Mouse (Mus musculus): ENCODE measurements around the gene Dusp8. TPM values are rescaled to one million over a fixed set of nuclear protein-coding genes. Genes with fewer than 3 reads are reported as not detected.
A peak's percentile ranks its signal among the peaks of the same experiment; 100 is the strongest.

Dusp8 gene
- polyA plus RNA-seq, 2 experiments, result 3.5 to 4.1 TPM

GRCm38 (mm10) chr7:142091848-142092247 lies 3.8 kb downstream of the Dusp8 start:
- 0% methylated on average over 4 of the region's 4 CpGs for WGBS
- no peak for DNase-seq (ENCODE audit: low spot score)

GRCm38 (mm10) chr7:142089648-142090447 lies 5.8 kb downstream of the Dusp8 start:
- 62% methylated on average over 17 of the region's 17 CpGs for WGBS

More at GRCm38 (mm10) chr7:142091848-142092247, 3.8 kb downstream of the Dusp8 start:
- no peak overlapping the region for H3K4me2 ChIP-seq (replicated peaks; ENCODE audit: low read depth, low read length, severe bottlenecking)
- H3K9ac ChIP-seq (ENCODE audit: low read depth, low read length, severe bottlenecking), result no peak overlapping the region
- H3K4me1 ChIP-seq (ENCODE audit: control insufficient read depth, insufficient read depth, low read length), result peaks cover 17% of the 10 kb centered on the region; the same call in 1 of the 2 replicates
- no peaks in the 10 kb centered on the region for H3K36me3 ChIP-seq (ENCODE audit: control insufficient read depth, insufficient read depth, low read length)
- ATAC-seq (ENCODE audit: low FRiP score, low read depth), result no peak
- H3K27me3 ChIP-seq (ENCODE audit: control insufficient read depth, insufficient read depth, low read length), result peaks cover 38% of the 10 kb centered on the region
- H3K9me3 ChIP-seq (ENCODE audit: control insufficient read depth, low read length), result no peaks in the 10 kb centered on the region
- no peak for TF ChIP-seq POLR2A (IDR thresholded peaks at IDR 0.05; ENCODE audit: borderline replicate concordance, extremely low read depth, insufficient read depth, insufficient read length)
- H3K4me3 ChIP-seq (replicated peaks; ENCODE audit: low read length), result no peak overlapping the region
- H3K27ac ChIP-seq (replicated peaks; ENCODE audit: low read depth, low read length), result no peak overlapping the region

GRCm38 (mm10) chr7:142088886-142089285 lies 6.8 kb downstream of the Dusp8 start:
- peak; percentile 69 for ATAC-seq (ENCODE audit: low FRiP score, low read depth)
- H3K4me3 ChIP-seq (replicated peaks; ENCODE audit: low read length), result no peak overlapping the region
- peaks cover 23% of the 10 kb centered on the region for H3K27me3 ChIP-seq (ENCODE audit: control insufficient read depth, insufficient read depth, low read length)
- H3K27ac ChIP-seq (replicated peaks; ENCODE audit: low read depth, low read length), result no peak overlapping the region
- no peak for TF ChIP-seq POLR2A (IDR thresholded peaks at IDR 0.05; ENCODE audit: borderline replicate concordance, extremely low read depth, insufficient read depth, insufficient read length)
- no peaks in the 10 kb centered on the region for H3K9me3 ChIP-seq (ENCODE audit: control insufficient read depth, low read length)
- H3K4me1 ChIP-seq (ENCODE audit: control insufficient read depth, insufficient read depth, low read length), result peaks cover 13% of the 10 kb centered on the region
- H3K36me3 ChIP-seq (ENCODE audit: control insufficient read depth, insufficient read depth, low read length), result no peaks in the 10 kb centered on the region
- WGBS, result 4% methylated on average over 5 of the region's 5 CpGs
- DNase-seq (ENCODE audit: low spot score), result peak; percentile 52
- no peak overlapping the region for H3K4me2 ChIP-seq (replicated peaks; ENCODE audit: low read depth, low read length, severe bottlenecking)
- no peak overlapping the region for H3K9ac ChIP-seq (ENCODE audit: low read depth, low read length, severe bottlenecking)

More at GRCm38 (mm10) chr7:142089648-142090447, 5.8 kb downstream of the Dusp8 start:
- DNase-seq (ENCODE audit: low spot score) (no peak), ATAC-seq (ENCODE audit: low FRiP score, low read depth) (no peak)
- TF ChIP-seq POLR2A (IDR thresholded peaks at IDR 0.05; ENCODE audit: borderline replicate concordance, extremely low read depth, insufficient read depth, insufficient read length), result no peak
- Histone ChIP-seq H3K4me3 (replicated peaks; ENCODE audit: low read length) (no peak overlapping the region), H3K9ac (ENCODE audit: low read depth, low read length, severe bottlenecking) (no peak overlapping the region), H3K9me3 (ENCODE audit: control insufficient read depth, low read length) (no peaks in the 10 kb centered on the region), H3K27me3 (ENCODE audit: control insufficient read depth, insufficient read depth, low read length) (peaks cover 23% of the 10 kb centered on the region), H3K4me1 (ENCODE audit: control insufficient read depth, insufficient read depth, low read length) (peaks cover 12% of the 10 kb centered on the region; the same call in 1 of the 2 replicates), H3K27ac (replicated peaks; ENCODE audit: low read depth, low read length) (no peak overlapping the region), H3K4me2 (replicated peaks; ENCODE audit: low read depth, low read length, severe bottlenecking) (no peak overlapping the region), H3K36me3 (ENCODE audit: control insufficient read depth, insufficient read depth, low read length) (no peaks in the 10 kb centered on the region)

- ATAC-seq (ENCODE audit: low FRiP score, low read depth), result no peak
Observed at GRCm38 (mm10) chr7:142087069-142087652, 8.5 kb downstream of the Dusp8 start.

GRCm38 (mm10) chr7:142086159-142086905 lies 9.3 kb downstream of the Dusp8 start:
- Histone ChIP-seq H3K4me2 (replicated peaks; ENCODE audit: low read depth, low read length, severe bottlenecking) (no peak overlapping the region), H3K27ac (replicated peaks; ENCODE audit: low read depth, low read length) (no peak overlapping the region), H3K4me1 (ENCODE audit: control insufficient read depth, insufficient read depth, low read length) (peaks cover 15% of the 10 kb centered on the region), H3K4me3 (replicated peaks; ENCODE audit: low read length) (no peak overlapping the region), H3K36me3 (ENCODE audit: control insufficient read depth, insufficient read depth, low read length) (peaks cover 4% of the 10 kb centered on the region; the same call in 1 of the 2 replicates), H3K9ac (ENCODE audit: low read depth, low read length, severe bottlenecking) (no peak overlapping the region), H3K27me3 (ENCODE audit: control insufficient read depth, insufficient read depth, low read length) (peaks cover 38% of the 10 kb centered on the region), H3K9me3 (ENCODE audit: control insufficient read depth, low read length) (no peaks in the 10 kb centered on the region)
- WGBS, result 79% methylated on average over 4 of the region's 4 CpGs
- no peak for TF ChIP-seq POLR2A (IDR thresholded peaks at IDR 0.05; ENCODE audit: borderline replicate concordance, extremely low read depth, insufficient read depth, insufficient read length)
- ATAC-seq (ENCODE audit: low FRiP score, low read depth) (no peak), DNase-seq (ENCODE audit: low spot score) (no peak)

More at GRCm38 (mm10) chr7:142087069-142087652, 8.5 kb downstream of the Dusp8 start:
- no peak for DNase-seq (ENCODE audit: low spot score)
- H3K9me3 ChIP-seq (ENCODE audit: control insufficient read depth, low read length), result no peaks in the 10 kb centered on the region
- TF ChIP-seq POLR2A (IDR thresholded peaks at IDR 0.05; ENCODE audit: borderline replicate concordance, extremely low read depth, insufficient read depth, insufficient read length), result no peak
- H3K4me3 ChIP-seq (replicated peaks; ENCODE audit: low read length), result no peak overlapping the region
- peaks cover 3% of the 10 kb centered on the region; the same call in 1 of the 2 replicates for H3K36me3 ChIP-seq (ENCODE audit: control insufficient read depth, insufficient read depth, low read length)
- no peak overlapping the region for H3K27ac ChIP-seq (replicated peaks; ENCODE audit: low read depth, low read length)
- H3K27me3 ChIP-seq (ENCODE audit: control insufficient read depth, insufficient read depth, low read length), result peaks cover 31% of the 10 kb centered on the region
- H3K4me1 ChIP-seq (ENCODE audit: control insufficient read depth, insufficient read depth, low read length), result peaks cover 15% of the 10 kb centered on the region
- H3K9ac ChIP-seq (ENCODE audit: low read depth, low read length, severe bottlenecking), result no peak overlapping the region
- H3K4me2 ChIP-seq (replicated peaks; ENCODE audit: low read depth, low read length, severe bottlenecking), result no peak overlapping the region
- WGBS, result 80% methylated on average over 1 of the region's 1 CpGs

Data from limb, embryonic 14.5 days (tissue).